Mouse (Mus musculus): ENCODE data around the gene Cyp2u1.

Gene Cyp2u1

DNA sequence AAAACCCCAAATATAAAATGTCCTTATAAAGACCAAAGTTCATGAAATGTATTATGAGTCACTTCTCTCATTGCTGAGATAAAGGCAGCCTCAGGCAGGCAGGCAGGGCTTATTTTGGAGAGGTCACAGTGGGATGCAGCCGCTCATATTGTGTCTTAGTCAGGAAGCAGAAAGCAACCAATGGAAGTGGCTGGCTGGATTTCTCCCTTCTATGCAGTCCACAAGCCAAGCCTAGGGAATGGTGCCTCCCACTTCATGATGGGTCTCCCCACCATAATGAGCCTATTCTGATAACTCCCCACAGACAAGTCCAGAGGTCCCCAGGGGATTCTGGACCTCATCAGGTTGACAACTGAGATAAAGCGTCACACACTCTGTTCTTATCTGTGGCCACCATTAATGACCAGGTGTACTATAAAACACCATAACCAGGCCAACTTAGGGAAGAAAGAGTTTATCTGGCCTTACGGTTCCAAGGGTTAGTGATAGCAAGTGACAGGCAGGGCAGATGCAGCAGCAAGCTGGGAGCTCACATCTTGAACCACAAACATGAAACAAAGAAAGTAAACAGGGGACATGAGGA, 47.5 kb downstream of the Cyp2u1 start:
- no peak for DNase-seq (ENCODE audit: low spot score in 2 of 2)

DNA sequence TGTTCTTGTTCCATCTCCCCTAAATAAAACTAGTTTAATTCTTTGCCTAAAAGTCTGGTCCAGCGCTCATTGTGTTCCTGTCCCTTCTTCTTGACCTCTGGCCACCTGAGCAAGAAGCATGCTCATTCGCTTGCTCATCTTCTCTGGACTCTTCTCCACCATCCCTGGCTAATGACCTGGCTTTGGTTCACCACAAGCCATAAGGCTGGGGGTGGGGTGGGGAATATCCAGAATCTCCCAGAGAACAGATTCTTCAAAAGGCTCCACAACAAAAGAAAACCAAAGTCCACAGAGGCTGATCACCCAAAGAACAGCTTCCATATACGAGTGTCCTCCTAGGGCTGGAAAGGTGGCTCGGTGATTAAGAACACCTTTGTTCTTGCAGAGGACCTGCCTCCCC, 48.0 kb downstream of the Cyp2u1 start:
- no peak for DNase-seq (ENCODE audit: low spot score in 2 of 2)

DNA sequence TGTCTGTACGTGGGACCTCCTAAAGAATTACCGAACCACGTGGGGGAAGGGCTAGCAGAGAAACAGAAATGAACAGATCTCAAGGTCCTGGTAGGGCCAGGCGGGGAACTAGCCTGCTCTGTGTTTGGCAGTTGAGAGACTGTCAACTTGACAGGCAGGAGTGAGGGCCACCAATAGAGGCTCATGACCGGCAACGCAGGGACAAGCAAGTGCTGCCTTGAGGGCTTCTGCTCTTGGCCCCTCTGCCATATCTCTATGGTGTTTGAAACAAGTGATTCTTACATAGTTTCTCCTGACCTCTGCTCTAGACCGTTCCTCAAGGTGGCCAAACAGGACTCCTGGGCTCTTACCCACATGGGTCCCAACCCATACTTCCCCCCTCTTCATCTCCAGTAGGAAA, 51.4 kb downstream of the Cyp2u1 start:
- no peak for DNase-seq (ENCODE audit: low spot score in 2 of 2)

DNA sequence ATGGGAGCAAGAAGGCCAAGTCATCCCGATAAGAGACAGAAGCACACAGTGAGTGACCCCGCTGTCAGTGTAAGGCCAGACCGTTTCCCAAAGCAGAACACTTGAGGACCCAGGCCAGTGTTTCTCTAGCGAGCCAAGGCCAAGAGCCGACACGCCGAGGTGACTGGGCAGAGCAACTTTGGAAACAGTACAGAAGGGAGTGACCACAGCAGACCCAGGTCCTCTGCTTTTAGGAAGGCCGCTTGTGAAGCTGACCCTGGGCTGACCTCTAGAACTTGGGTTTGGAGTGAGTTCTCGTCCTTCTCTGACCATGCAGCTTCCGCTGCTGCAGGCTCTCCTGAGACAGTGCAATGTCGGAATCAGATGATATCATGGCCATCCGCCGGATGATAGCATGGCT, 52.0 kb downstream of the Cyp2u1 start:
- DNase-seq (ENCODE audit: low spot score in 2 of 2) = no peak

DNA sequence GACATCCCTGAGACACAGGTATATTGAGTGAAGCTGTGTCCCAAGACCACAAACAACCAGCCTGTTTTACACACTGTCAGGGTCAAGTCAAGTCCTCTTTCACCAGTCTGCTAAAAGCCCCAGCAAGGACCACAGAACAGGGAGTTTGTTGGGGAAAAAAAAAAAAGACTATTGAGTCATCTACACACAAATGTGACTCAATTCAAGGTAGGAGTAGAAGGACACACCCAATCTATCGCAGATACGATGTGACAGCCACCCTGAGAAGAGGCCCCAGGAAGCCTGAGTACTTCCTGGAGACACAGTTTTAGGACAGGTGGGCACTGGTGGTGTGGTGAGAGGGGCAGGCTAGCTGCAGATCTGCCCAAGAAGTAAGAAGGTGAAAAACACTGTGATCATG, 52.7 kb downstream of the Cyp2u1 start:
- no peak for DNase-seq (ENCODE audit: low spot score in 2 of 2)

DNA sequence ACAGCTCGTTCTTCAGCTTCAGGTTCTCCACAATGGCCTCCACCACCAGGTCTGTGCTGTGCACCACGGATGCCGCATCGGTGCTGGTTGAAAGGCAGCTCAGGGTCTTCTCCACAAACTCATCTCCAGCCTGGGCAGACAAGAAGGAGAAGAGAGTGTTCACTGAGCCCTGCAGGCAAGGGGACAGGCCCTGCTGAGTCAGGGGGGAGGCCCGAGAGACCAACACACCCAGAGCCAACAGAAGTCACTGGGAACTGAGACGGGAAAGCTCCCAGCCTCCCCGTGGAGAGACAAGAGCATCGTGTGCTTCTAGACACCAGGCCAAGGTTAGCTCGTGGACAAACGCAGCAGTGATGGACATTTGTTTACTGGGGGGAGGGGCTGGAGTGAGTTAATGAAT, 54.6 kb downstream of the Cyp2u1 start:
- DNase-seq (ENCODE audit: low spot score in 2 of 2) = no peak

DNA sequence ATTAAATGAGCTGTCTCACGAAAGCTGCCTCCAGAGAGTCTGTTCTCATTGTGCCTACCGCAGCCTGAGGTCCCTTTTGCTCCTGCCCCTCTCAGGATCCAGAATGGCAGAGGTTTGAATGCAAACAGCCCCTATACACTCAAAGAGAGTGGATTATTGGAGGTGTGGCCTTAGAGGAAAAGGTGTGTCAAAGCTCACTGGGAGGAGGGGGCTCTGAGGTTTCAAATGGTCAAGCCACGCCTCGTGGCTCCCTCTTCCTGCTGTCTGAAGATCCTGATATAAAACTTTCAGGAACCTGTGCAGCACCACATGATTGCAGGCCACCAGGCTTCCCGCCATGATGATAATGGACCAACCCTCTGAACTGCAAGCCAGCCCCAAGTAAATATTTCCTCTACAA, 55.2 kb downstream of the Cyp2u1 start:
- no peak for DNase-seq (ENCODE audit: low spot score in 2 of 2)

DNA sequence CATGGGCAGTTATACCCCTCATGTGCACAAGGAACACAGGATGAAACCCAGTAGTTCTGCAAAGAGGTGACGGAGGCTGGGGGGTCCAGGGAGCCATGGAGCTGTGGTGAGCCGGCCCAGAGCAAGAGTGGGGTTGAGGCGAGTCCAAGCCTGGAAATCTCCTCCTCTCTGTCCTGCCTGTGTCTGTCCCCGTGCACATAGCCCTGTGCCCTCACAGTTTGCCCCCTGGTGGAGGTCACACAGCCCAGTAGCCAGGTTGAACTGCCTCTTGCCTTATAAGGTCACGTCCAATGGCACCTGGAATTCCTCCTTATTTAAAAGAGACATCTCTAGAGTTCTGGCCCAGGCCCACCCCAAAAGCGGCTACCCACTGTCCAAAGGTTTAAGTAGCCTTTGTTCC, 55.6 kb downstream of the Cyp2u1 start:
- DNase-seq (ENCODE audit: low spot score in 2 of 2) = no peak

DNA sequence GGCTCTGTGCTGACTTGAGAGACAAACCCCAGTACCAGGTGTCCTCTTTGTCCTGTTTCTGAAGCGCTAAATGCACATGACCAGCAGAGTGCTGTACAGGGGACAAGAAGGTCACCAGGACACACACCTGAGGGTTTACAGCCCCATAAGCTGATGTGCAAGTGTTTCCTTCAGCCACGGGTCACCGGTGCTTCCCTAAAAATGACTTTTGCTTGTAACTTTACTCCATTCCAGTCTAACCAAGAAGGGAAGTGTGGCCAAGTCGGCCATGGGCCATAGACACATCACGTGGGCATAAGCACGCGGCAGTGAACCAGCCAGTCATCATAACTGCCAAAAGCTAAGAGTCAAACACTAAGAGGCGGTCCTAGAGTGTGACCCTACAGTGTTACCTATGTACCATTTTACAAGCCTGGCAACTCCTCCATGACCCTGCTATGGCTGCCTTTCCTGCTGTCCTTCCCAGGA, 56.4 kb downstream of the Cyp2u1 start:
- peak in 1 of 2 experiments; percentile 36 for DNase-seq (ENCODE audit: low spot score in 2 of 2)

DNA sequence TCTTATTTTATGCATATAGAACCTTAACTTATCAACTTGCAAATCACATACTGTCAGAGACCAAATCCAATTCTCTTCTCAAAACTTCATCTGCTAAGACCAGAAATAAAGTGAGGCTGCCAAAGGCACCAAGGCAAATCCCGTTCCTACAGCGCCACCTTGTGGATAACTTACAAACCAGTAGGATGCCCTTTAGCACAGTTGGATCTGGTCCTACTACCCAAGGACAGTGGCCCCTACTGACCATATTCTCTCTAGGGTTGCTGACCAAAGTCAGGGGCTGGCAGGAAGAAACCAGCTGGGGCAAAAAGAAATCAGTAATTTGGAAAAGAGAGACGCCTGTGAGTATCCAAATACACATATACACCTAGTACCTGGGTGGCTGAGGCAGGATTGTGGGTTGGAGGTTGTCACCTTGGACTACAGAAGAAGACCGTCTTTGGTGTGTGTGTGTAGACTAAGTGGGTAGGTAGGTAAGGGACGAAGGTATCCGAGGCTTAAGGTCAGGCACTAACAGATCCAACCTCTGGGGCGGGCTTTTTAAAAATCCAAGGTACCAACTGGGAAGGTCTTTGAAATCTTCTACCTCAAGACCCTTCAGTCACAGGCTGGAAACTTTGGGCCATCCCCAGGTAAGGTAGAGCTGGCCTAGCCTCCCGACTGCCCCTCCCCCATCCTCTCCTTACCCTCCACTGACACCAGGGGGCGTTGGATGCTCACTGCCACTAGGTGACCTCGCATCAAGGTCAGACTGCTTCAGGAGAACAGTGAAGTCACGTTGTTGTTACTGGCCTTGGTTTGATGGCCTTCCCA, 57.1 kb downstream of the Cyp2u1 start:
- no peak for DNase-seq (ENCODE audit: low spot score in 2 of 2)
